Mouse (Mus musculus): ENCODE measurements around the gene Nvl.

GRCm38 (mm10) chr1:181126766-181127165 lies 17.2 kb downstream of the Nvl start:
- no peak for TF ChIP-seq POLR2A (IDR thresholded peaks at IDR 0.05; ENCODE audit: low read depth, low read length)
- no peak for TF ChIP-seq CTCF (IDR thresholded peaks at IDR 0.05; ENCODE audit: extremely low read depth, insufficient read depth, insufficient read length, insufficient replicate concordance)

All from spleen, adult 2 months (tissue).